Mouse (Mus musculus): ENCODE results near the gene Laptm5. TPM values are rescaled to one million over a fixed set of nuclear protein-coding genes. Genes with fewer than 3 reads are reported as not detected.

Gene Laptm5
- total RNA-seq, 1 experiment = 40.0 TPM

DNA sequence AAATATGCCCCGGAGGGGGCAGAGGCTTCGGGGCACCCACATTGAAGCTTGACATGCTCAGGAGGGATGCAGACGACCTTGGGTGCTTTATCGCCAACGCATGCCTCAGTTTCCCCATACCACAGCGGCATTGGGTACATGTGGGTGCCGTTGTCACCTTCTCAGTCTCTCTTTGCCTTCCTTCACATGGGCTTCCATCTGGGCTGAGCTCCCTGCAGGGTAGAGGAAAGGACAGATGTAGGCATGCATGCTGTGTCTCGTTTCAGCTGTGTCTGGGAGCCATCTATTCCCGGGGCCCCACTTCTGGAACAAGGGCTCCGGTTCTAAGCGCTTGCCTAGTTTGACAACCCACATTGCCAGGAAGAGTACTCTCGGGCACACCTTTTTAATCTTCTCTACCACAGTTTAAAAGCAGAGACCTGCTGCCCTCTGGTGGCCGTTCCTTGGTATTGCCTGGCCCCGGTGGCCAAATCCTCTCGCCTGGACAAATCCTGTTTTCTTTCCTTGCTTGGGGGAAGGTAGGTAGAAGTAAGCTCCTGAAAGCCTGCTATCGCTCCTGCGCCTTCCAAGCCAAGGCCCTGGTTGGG is 20.8 kb upstream of the Laptm5 start:
- Histone ChIP-seq H3K36me3 (ENCODE audit: control insufficient read depth, insufficient read depth, low read length, poor library complexity, severe bottlenecking) (no peaks in the 10 kb centered on the region), H3K4me3 (ENCODE audit: insufficient read depth in 1 of 2, low read depth in 1 of 2, low read length in 2 of 2, poor library complexity in 1 of 2, severe bottlenecking in 1 of 2) (no peak overlapping the region), H3K9me3 (ENCODE audit: control insufficient read depth, insufficient read depth, low read depth, low read length) (no peaks in the 10 kb centered on the region), H3K27ac (ENCODE audit: insufficient read depth, low read depth, low read length, poor library complexity, severe bottlenecking) (no peak overlapping the region), H3K9ac (ENCODE audit: insufficient read depth, low read depth, low read length, poor library complexity, severe bottlenecking) (no peak overlapping the region), H3K4me1 (ENCODE audit: control insufficient read depth in 2 of 2, insufficient read depth in 2 of 2, low read length in 2 of 2, poor library complexity in 1 of 2) (no peaks in the 10 kb centered on the region)
- in situ Hi-C loops (cut with MboI; ENCODE audit: low sequenced_read_pairs in 2 of 2, unreplicated experiment in 2 of 2) = loop anchor here in 1 of 2 experiments (10.0 kb wide), 1 partner anchor 53 kb away; the partner anchor contains the start of gene Matn1
- TF ChIP-seq MAFK (IDR thresholded peaks at IDR 0.05; ENCODE audit: insufficient read depth, low read depth, low read length) (no peak), HCFC1 (IDR thresholded peaks at IDR 0.05; ENCODE audit: borderline replicate concordance, insufficient read depth, low read length) (no peak), ZC3H11A (IDR thresholded peaks at IDR 0.05; ENCODE audit: borderline replicate concordance, low read depth, low read length) (peak; percentile 94), ZNF384 (IDR thresholded peaks at IDR 0.05; ENCODE audit: low read depth, low read length) (no peak)
- peak; percentile 71 for DNase-seq (ENCODE audit: low read depth, low spot score)

DNA sequence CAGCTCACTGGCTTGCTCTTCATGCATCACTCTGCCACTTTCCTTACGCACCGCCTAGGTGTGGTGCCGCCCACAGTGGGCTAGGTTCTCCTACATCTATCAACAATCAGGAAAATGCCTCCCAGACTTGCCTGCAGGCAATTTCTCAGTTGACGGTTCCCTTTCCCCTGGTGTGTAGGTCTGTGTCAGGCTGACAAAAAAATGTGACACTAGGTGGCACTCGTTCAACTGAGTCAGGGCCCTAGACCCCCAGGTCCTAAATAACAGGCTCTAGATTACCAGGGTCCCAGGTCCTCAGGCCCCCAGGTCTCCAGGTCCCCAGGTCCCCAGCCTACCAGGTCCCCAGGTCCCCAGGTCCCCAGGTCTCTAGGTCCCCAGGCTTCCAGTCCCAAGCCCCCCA is 19.2 kb upstream of the Laptm5 start:
- H3K27ac ChIP-seq (ENCODE audit: insufficient read depth, low read depth, low read length, poor library complexity, severe bottlenecking) = no peak overlapping the region
- H3K36me3 ChIP-seq (ENCODE audit: control insufficient read depth, insufficient read depth, low read length, poor library complexity, severe bottlenecking) = no peaks in the 10 kb centered on the region
- no peak for TF ChIP-seq MAFK (IDR thresholded peaks at IDR 0.05; ENCODE audit: insufficient read depth, low read depth, low read length)
- no peak for TF ChIP-seq CHD2 (IDR thresholded peaks at IDR 0.05; ENCODE audit: low read depth, low read length)
- no peak for TF ChIP-seq ZC3H11A (IDR thresholded peaks at IDR 0.05; ENCODE audit: borderline replicate concordance, low read depth, low read length)
- no peak for TF ChIP-seq ZNF384 (IDR thresholded peaks at IDR 0.05; ENCODE audit: low read depth, low read length)
- no peak for TF ChIP-seq HCFC1 (IDR thresholded peaks at IDR 0.05; ENCODE audit: borderline replicate concordance, insufficient read depth, low read length)

DNA sequence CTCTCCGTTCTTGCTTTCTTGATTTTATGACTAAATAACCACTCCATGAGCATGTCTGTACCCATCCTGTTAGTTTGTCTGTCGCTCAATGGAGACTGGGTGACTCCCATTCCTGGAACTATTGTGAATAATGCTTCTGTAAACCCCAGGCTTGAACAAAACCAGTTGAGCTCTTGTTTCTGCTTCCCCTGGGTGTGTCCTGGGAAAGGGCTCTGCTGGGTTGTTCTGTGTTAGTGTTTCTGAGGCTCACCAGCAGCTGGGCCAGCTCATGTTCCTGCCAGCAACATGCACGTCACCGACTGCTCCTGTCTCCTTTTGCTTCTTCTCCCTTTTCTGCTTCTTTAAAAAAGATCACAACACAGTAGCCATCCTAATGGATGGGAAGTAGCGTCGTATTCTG is 17.2 kb upstream of the Laptm5 start:
- no peaks in the 10 kb centered on the region for H3K4me1 ChIP-seq (ENCODE audit: control insufficient read depth in 2 of 2, insufficient read depth in 2 of 2, low read length in 2 of 2, poor library complexity in 1 of 2)
- no peak overlapping the region for H3K4me3 ChIP-seq (ENCODE audit: insufficient read depth in 1 of 2, low read depth in 1 of 2, low read length in 2 of 2, poor library complexity in 1 of 2, severe bottlenecking in 1 of 2)
- DNase-seq (ENCODE audit: low read depth, low spot score) = no peak
- H3K36me3 ChIP-seq (ENCODE audit: control insufficient read depth, insufficient read depth, low read length, poor library complexity, severe bottlenecking) = no peaks in the 10 kb centered on the region
- in situ Hi-C loops (cut with MboI; ENCODE audit: low sequenced_read_pairs in 2 of 2, unreplicated experiment in 2 of 2) = loop anchor here in 1 of 2 experiments (10.0 kb wide), 1 partner anchor 49 kb away; the partner anchor contains the start of gene Matn1
- no peak overlapping the region for H3K27ac ChIP-seq (ENCODE audit: insufficient read depth, low read depth, low read length, poor library complexity, severe bottlenecking)
- TF ChIP-seq MAFK (IDR thresholded peaks at IDR 0.05; ENCODE audit: insufficient read depth, low read depth, low read length) = no peak
- no peak for TF ChIP-seq CHD2 (IDR thresholded peaks at IDR 0.05; ENCODE audit: low read depth, low read length)
- no peak for TF ChIP-seq HCFC1 (IDR thresholded peaks at IDR 0.05; ENCODE audit: borderline replicate concordance, insufficient read depth, low read length)
- H3K9me3 ChIP-seq (ENCODE audit: control insufficient read depth, insufficient read depth, low read depth, low read length) = no peaks in the 10 kb centered on the region
- no peak overlapping the region for H3K9ac ChIP-seq (ENCODE audit: insufficient read depth, low read depth, low read length, poor library complexity, severe bottlenecking)

More for the DNA sequence above, 19.2 kb upstream of the Laptm5 start:
- Histone ChIP-seq H3K9ac (ENCODE audit: insufficient read depth, low read depth, low read length, poor library complexity, severe bottlenecking) (no peak overlapping the region), H3K4me3 (ENCODE audit: insufficient read depth in 1 of 2, low read depth in 1 of 2, low read length in 2 of 2, poor library complexity in 1 of 2, severe bottlenecking in 1 of 2) (no peak overlapping the region), H3K9me3 (ENCODE audit: control insufficient read depth, insufficient read depth, low read depth, low read length) (no peaks in the 10 kb centered on the region), H3K4me1 (ENCODE audit: control insufficient read depth in 2 of 2, insufficient read depth in 2 of 2, low read length in 2 of 2, poor library complexity in 1 of 2) (no peaks in the 10 kb centered on the region)
- in situ Hi-C loops (cut with MboI; ENCODE audit: low sequenced_read_pairs in 2 of 2, unreplicated experiment in 2 of 2) = loop anchor here in 1 of 2 experiments (10.0 kb wide), 1 partner anchor 51 kb away; the partner anchor contains the start of gene Matn1
- DNase-seq (ENCODE audit: low read depth, low spot score) = no peak

DNA sequence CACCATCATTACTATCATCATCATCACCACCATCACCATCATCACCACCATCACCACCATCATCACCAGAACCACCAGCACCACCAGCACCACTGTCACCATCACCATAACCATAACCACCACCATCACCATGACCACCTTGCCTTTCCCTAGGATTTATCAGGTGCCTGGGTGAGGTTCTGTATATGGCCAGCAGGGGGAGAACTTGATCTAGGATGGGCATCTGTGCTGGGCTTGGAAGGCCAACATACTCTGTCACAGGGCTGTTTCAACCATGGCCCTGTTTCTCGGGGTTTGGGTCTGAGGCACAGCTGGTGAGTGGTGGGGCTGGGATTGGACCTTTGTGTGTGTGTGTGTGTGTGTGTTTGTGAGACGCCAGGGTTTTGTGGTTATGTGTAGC is 16.6 kb upstream of the Laptm5 start:
- Histone ChIP-seq H3K36me3 (ENCODE audit: control insufficient read depth, insufficient read depth, low read length, poor library complexity, severe bottlenecking) (0 out of 2 replicates have a peak, but pooled peaks cover 2% of the 10 kb centered on the region), H3K9ac (ENCODE audit: insufficient read depth, low read depth, low read length, poor library complexity, severe bottlenecking) (no peak overlapping the region), H3K4me1 (ENCODE audit: control insufficient read depth in 2 of 2, insufficient read depth in 2 of 2, low read length in 2 of 2, poor library complexity in 1 of 2) (no peaks in the 10 kb centered on the region), H3K27ac (ENCODE audit: insufficient read depth, low read depth, low read length, poor library complexity, severe bottlenecking) (no peak overlapping the region), H3K9me3 (ENCODE audit: control insufficient read depth, insufficient read depth, low read depth, low read length) (no peaks in the 10 kb centered on the region), H3K4me3 (ENCODE audit: insufficient read depth in 1 of 2, low read depth in 1 of 2, low read length in 2 of 2, poor library complexity in 1 of 2, severe bottlenecking in 1 of 2) (no peak overlapping the region)
- in situ Hi-C loops (cut with MboI; ENCODE audit: low sequenced_read_pairs in 2 of 2, unreplicated experiment in 2 of 2) = loop anchor here in 1 of 2 experiments (10.0 kb wide), 1 partner anchor 48 kb away; the partner anchor contains the start of gene Matn1
- TF ChIP-seq ZC3H11A (IDR thresholded peaks at IDR 0.05; ENCODE audit: borderline replicate concordance, low read depth, low read length) (peak; percentile 91; the same call in 1 of the 2 replicates), CHD2 (IDR thresholded peaks at IDR 0.05; ENCODE audit: low read depth, low read length) (no peak)
- DNase-seq (ENCODE audit: low read depth, low spot score) = no peak
